8 mouse cellular contexts compared by ENCODE assay signal in the genomic region with DNA sequence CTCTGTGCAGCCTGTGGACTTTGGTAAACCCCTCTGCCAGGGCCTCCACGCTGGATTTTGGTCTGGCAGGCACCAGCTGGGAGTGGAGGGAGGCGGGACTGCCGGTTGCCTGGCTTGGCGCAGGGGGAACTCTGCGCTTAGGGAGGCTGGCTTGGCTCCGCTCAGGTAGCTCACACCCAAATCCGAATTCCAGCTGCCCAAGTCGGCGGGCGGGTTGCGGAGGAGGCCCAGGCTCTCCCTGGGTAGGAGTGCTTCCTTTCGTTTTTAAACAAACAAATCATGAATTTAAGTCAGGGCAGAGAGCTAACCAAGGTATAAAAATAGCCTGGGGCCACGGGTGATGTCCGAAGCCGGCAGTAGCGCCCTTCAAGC. TPM values are rescaled to one million over a fixed set of nuclear protein-coding genes. Genes with fewer than 3 reads are reported as not detected.
DNase-seq lines count a peak whose midpoint lies in the region; ATAC-seq and TF ChIP-seq lines count a peak whose summit lies in the region.

Rxra (plus strand) TSS at position 335 of the 372 bp plus-strand sequence.

- peak within 1 kb of the TSS; percentile 88 for H3K4me3 ChIP-seq in stomach, embryonic 16.5 days (replicated peaks; ENCODE audit: low read length)

- no peaks in the 10 kb centered on the region for H3K36me3 ChIP-seq in stomach, embryonic 16.5 days (ENCODE audit: control insufficient read depth, insufficient read depth, low read length)

- POLR2A ChIA-PET in Patski (lab: Charles Lee), result no interaction called here

- H3K27me3 ChIP-seq in Patski, result no peaks in the 10 kb centered on the region
- no peaks in the 10 kb centered on the region for H3K27me3 ChIP-seq in stomach, embryonic 16.5 days (ENCODE audit: control insufficient read depth, insufficient read depth, low read length)

- TF ChIP-seq CTCF in Patski (IDR thresholded peaks at IDR 0.05), result no peak

- in situ Hi-C loops in Patski (cut with MboI; ENCODE audit: low pct_unique_long_range_greater_than_20kb), result loop anchor here (10.0 kb wide), 1 partner anchor 121 kb away; no protein-coding TSS in a partner anchor

- peaks cover 65% of the 10 kb centered on the region for H3K4me1 ChIP-seq in stomach, embryonic 16.5 days (ENCODE audit: control insufficient read depth, insufficient read depth, low read length)

- WGBS in stomach, embryonic 16.5 days, result 3% methylated on average over 16 of the region's 16 CpGs

- ATAC-seq in Patski, result no peak
- ATAC-seq in stomach, embryonic 16.5 days (ENCODE audit: insufficient read depth, low FRiP score), result peak; percentile 35

- H3K9ac ChIP-seq in stomach, embryonic 16.5 days (ENCODE audit: low read length), result peak within 1 kb of the TSS; percentile 98

- no peaks in the 10 kb centered on the region for H3K9me3 ChIP-seq in stomach, embryonic 16.5 days (replicated peaks; ENCODE audit: control insufficient read depth, low read length)

- peak within 1 kb of the TSS; percentile 91 for H3K4me2 ChIP-seq in stomach, embryonic 16.5 days (ENCODE audit: low read depth, low read length)

- CTCF ChIA-PET in Patski (lab: Charles Lee), result interaction anchor here (1.2 kb wide), 1 partner anchor 10 kb away, joined by 3 read pairs; no protein-coding TSS in a partner anchor

- DNase-seq in CD4-positive helper T cell, adult 2 months (ENCODE audit: low read depth, low spot score), result peak; percentile 16
- no peak for DNase-seq in Patski (ENCODE audit: low read depth, low spot score)
- DNase-seq in fat pad, adult 2 months (ENCODE audit: extremely low read depth, low read depth, low spot score), result peak; percentile 58
- DNase-seq in heart, postnatal 10 days, result peak; percentile 71 to 75
- DNase-seq in layer of hippocampus, postnatal 10 days (ENCODE audit: low spot score in 2 of 2), result peak in 1 of 2 experiments; percentile 24
- DNase-seq in lung, postnatal 36 days, result peak; percentile 78
- no peak for DNase-seq in right cerebral cortex, adult 18-20 months

- H3K27ac ChIP-seq in stomach, embryonic 16.5 days (ENCODE audit: low read length), result peak within 1 kb of the TSS; percentile 97

- intact Hi-C loops in heart, postnatal 10 days (cut with DNase I), result loop anchor here (2.0 to 5.0 kb wide), 3 partner anchors 15 to 124 kb away; no protein-coding TSS in a partner anchor

RNA-seq across cellular contexts. Expression of gene Rxra, which starts in this region (rescaled TPM):
- 31.1 TPM for polyA plus RNA-seq in Patski (2021)
- total RNA-seq in heart, postnatal 10 days (2021), result 10 to 100 TPM; 38.6 to 42.5 TPM
- 10 to 100 TPM; 13.4 to 14.2 TPM for total RNA-seq in layer of hippocampus, postnatal 10 days (2021)
- polyA plus RNA-seq in stomach, embryonic 16.5 days (2015; fragmentation: Nextera tagmentation; extraction: Ambion mirVana), result 11.9 and 12.4 TPM in 2 replicates

Comparison
In these comparisons a context has a peak if more than half of its experiments do, and no peak if none do; other contexts are left out.
1. DNase-seq: peak in CD4-positive helper T cell, adult 2 months (single experiment), fat pad, adult 2 months (single experiment), heart, postnatal 10 days (2 of 2) and lung, postnatal 36 days (single experiment); none in Patski (single experiment) and right cerebral cortex, adult 18-20 months (single experiment).